Mouse (Mus musculus) heart, embryonic 16.5 days (tissue): ENCODE results near the gene Syngr1. TPM values are rescaled to one million over a fixed set of nuclear protein-coding genes. Genes with fewer than 3 reads are reported as not detected.
"Not testable (repeated sequence)": the region's sequence is repeated elsewhere in the genome, so short reads cannot be mapped to it uniquely, and the experiment has no call there.

Experiments used
- ATAC-seq: fragments of 200-750 bp; cut with Nextera tagmentation; replicated peaks from 2 replicates; pipeline ENCODE4 v1.8.0; 2017; ENCODE audit warnings: moderate number of reproducible peaks; ENCODE audit not compliant: insufficient read depth, low FRiP score; ENCODE audit errors: extremely low read depth
- H3K27ac ChIP-seq: fragments of 300-500 bp; sonication (generic); 2 replicates; pipeline ENCODE4 v1.5.1; 2014; ENCODE audit warnings: mild to moderate bottlenecking, low read length, control low read depth, moderate library complexity
- H3K27me3 ChIP-seq: fragments of 300-500 bp; sonication (generic); 2 replicates; pipeline ENCODE4 v1.6.1; 2014; ENCODE audit warnings: low read length, mixed read lengths; ENCODE audit not compliant: control insufficient read depth, insufficient read depth
- H3K36me3 ChIP-seq: fragments of 300-500 bp; sonication (generic); 2 replicates; pipeline ENCODE4 v1.6.1; 2014; ENCODE audit not compliant: control insufficient read depth, insufficient read depth
- H3K4me1 ChIP-seq: fragments of 300-500 bp; sonication (generic); 2 replicates; pipeline ENCODE4 v1.6.1; 2014; ENCODE audit warnings: low read length, mixed read lengths; ENCODE audit not compliant: control insufficient read depth, insufficient read depth
- H3K4me2 ChIP-seq: fragments of 300-500 bp; sonication (generic); 2 replicates; pipeline ENCODE4 v1.6.1; 2014; ENCODE audit warnings: low read depth, mild to moderate bottlenecking, control low read depth, low read length
- H3K4me3 ChIP-seq: fragments of 300-500 bp; sonication (generic); 2 replicates; pipeline ENCODE4 v1.5.1; 2014; ENCODE audit warnings: mild to moderate bottlenecking, control low read depth, low read length
- H3K9ac ChIP-seq: fragments of 300-500 bp; sonication (generic); 2 replicates; pipeline ENCODE4 v1.6.1; 2014; ENCODE audit warnings: low read length, control low read depth
- H3K9me3 ChIP-seq: fragments of 300-500 bp; sonication (generic); replicated peaks from 2 replicates; pipeline ENCODE4 v1.6.1; 2016; ENCODE audit warnings: low read length; ENCODE audit not compliant: control insufficient read depth
- WGBS: fragments of 180-500 bp; shearing (Covaris S2); extraction: QIAGEN DNeasy Blood & Tissue Kit; methylation state at CpG from one replicate; pipeline ENCODE4 v1.1.7; 2014; 5-methylcytosine and 5-hydroxymethylcytosine counted together
- polyA plus RNA-seq: library from polyadenylated mRNA; unstranded; fragments of >200 nt; fragmentation: Nextera tagmentation; extraction: Ambion mirVana; gene quantifications from 2 replicates; pipeline ENCODE4 v1.2.1, GENCODE M21; 2015

Syngr1 gene
- polyA plus RNA-seq, 1 experiment from 2014 or later, result 61.2 TPM

- Histone ChIP-seq H3K4me3 (no peak overlapping the region), H3K4me1 (no peaks in the 10 kb centered on the region), H3K27me3 (no peaks in the 10 kb centered on the region), H3K4me2 (no peak overlapping the region), H3K9me3 (peaks cover 4% of the 10 kb centered on the region; the same call in 1 of the 2 replicates), H3K36me3 (no peaks in the 10 kb centered on the region), H3K27ac (no peak overlapping the region), H3K9ac (no peak overlapping the region)
- no peak for ATAC-seq
- 80% methylated on average over 12 of the region's 12 CpGs for WGBS
Measured at GRCm38 (mm10) chr15:80111436-80111835, 20.3 kb downstream of the Syngr1 start.

- 53% methylated on average over 2 of the region's 2 CpGs for WGBS
- no peaks in the 10 kb centered on the region for H3K27me3 ChIP-seq
- H3K9ac ChIP-seq, result no peak overlapping the region
- ATAC-seq, result no peak
- no peak overlapping the region for H3K27ac ChIP-seq
- H3K36me3 ChIP-seq, result no peaks in the 10 kb centered on the region
- H3K4me3 ChIP-seq, result no peak overlapping the region
- H3K4me2 ChIP-seq, result no peak overlapping the region
- H3K4me1 ChIP-seq, result no peaks in the 10 kb centered on the region
- peaks cover 4% of the 10 kb centered on the region; the same call in 1 of the 2 replicates for H3K9me3 ChIP-seq
Measured at GRCm38 (mm10) chr15:80112499-80112898, 21.4 kb downstream of the Syngr1 start.

- whole genome bisulfite sequencing, result 92% methylated on average over 7 of the region's 7 CpGs
- Histone ChIP-seq H3K4me2 (no peak overlapping the region), H3K36me3 (no peaks in the 10 kb centered on the region), H3K4me1 (no peaks in the 10 kb centered on the region), H3K27ac (no peak overlapping the region), H3K4me3 (no peak overlapping the region), H3K27me3 (no peaks in the 10 kb centered on the region), H3K9me3 (peaks cover 4% of the 10 kb centered on the region; the same call in 1 of the 2 replicates), H3K9ac (no peak overlapping the region)
- ATAC-seq, result no peak
Measured at GRCm38 (mm10) chr15:80114414-80114813, 23.3 kb downstream of the Syngr1 start.

GRCm38 (mm10) chr15:80115256-80115655 is 24.1 kb downstream of the Syngr1 start:
- no peak for ATAC-seq
- H3K4me2 ChIP-seq, result no peak overlapping the region
- WGBS, result 57% methylated on average over 5 of the region's 5 CpGs
- H3K36me3 ChIP-seq, result no peaks in the 10 kb centered on the region
- no peaks in the 10 kb centered on the region for H3K4me1 ChIP-seq
- no peaks in the 10 kb centered on the region for H3K27me3 ChIP-seq
- no peak overlapping the region for H3K27ac ChIP-seq
- H3K4me3 ChIP-seq, result no peak overlapping the region
- peaks cover 4% of the 10 kb centered on the region; the same call in 1 of the 2 replicates for H3K9me3 ChIP-seq
- no peak overlapping the region for H3K9ac ChIP-seq

GRCm38 (mm10) chr15:80115866-80116794 is 25.0 kb downstream of the Syngr1 start:
- H3K27ac ChIP-seq, result no peak overlapping the region
- H3K4me1 ChIP-seq, result no peaks in the 10 kb centered on the region
- peaks cover 4% of the 10 kb centered on the region; the same call in 1 of the 2 replicates for H3K9me3 ChIP-seq
- no peak overlapping the region for H3K4me3 ChIP-seq
- 63% methylated on average over 13 of the region's 13 CpGs for WGBS
- H3K36me3 ChIP-seq, result no peaks in the 10 kb centered on the region
- no peak for ATAC-seq
- no peak overlapping the region for H3K9ac ChIP-seq
- no peak overlapping the region for H3K4me2 ChIP-seq
- no peaks in the 10 kb centered on the region for H3K27me3 ChIP-seq

- Histone ChIP-seq H3K9me3 (peaks cover 4% of the 10 kb centered on the region; the same call in 1 of the 2 replicates), H3K4me2 (no peak overlapping the region), H3K27ac (no peak overlapping the region), H3K4me3 (no peak overlapping the region), H3K27me3 (no peaks in the 10 kb centered on the region), H3K36me3 (no peaks in the 10 kb centered on the region), H3K9ac (no peak overlapping the region), H3K4me1 (no peaks in the 10 kb centered on the region)
- no peak for ATAC-seq
- WGBS, result 61% methylated on average over 8 of the region's 8 CpGs
Measured at GRCm38 (mm10) chr15:80117154-80117553, 26.0 kb downstream of the Syngr1 start.

- no peak overlapping the region for H3K4me3 ChIP-seq
- no peak overlapping the region for H3K27ac ChIP-seq
- H3K4me1 ChIP-seq, result no peaks in the 10 kb centered on the region
- H3K9ac ChIP-seq, result no peak overlapping the region
- 89% methylated on average over 6 of the region's 6 CpGs for WGBS
- no peaks in the 10 kb centered on the region for H3K27me3 ChIP-seq
- no peaks in the 10 kb centered on the region for H3K9me3 ChIP-seq
- ATAC-seq, result no peak
- H3K36me3 ChIP-seq, result no peaks in the 10 kb centered on the region
- H3K4me2 ChIP-seq, result no peak overlapping the region
Measured at GRCm38 (mm10) chr15:80119076-80119475, 27.9 kb downstream of the Syngr1 start.

- H3K27ac ChIP-seq, result no peak overlapping the region
- no peaks in the 10 kb centered on the region for H3K9me3 ChIP-seq
- no peak for ATAC-seq
- 0 out of 2 replicates have a peak, but pooled peaks cover 2% of the 10 kb centered on the region for H3K4me1 ChIP-seq
- no peak overlapping the region for H3K9ac ChIP-seq
- no peaks in the 10 kb centered on the region for H3K36me3 ChIP-seq
- H3K4me3 ChIP-seq, result no peak overlapping the region
- WGBS, result 90% methylated on average over 9 of the region's 9 CpGs
- no peak overlapping the region for H3K4me2 ChIP-seq
- H3K27me3 ChIP-seq, result no peaks in the 10 kb centered on the region
Measured at GRCm38 (mm10) chr15:80121721-80122325, 30.7 kb downstream of the Syngr1 start.

- H3K27me3 ChIP-seq, H3K4me2 ChIP-seq, ATAC-seq, H3K4me3 ChIP-seq, H3K9ac ChIP-seq, H3K9me3 ChIP-seq, H3K27ac ChIP-seq, H3K36me3 ChIP-seq, H3K4me1 ChIP-seq: not testable (repeated sequence)
- 90% methylated on average over 6 of the region's 6 CpGs for WGBS
Measured at GRCm38 (mm10) chr15:80122431-80122830, 31.3 kb downstream of the Syngr1 start.
